Mouse (Mus musculus) spleen, postnatal 10 days (tissue): ENCODE measurements around the gene Smok2a.
"Not testable (repeated sequence)": the region's sequence is repeated elsewhere in the genome, so short reads cannot be mapped to it uniquely, and the experiment has no call there.

Experiments
- DNase-seq, 2 experiments: peaks; one replicate each; pipeline ENCODE4 v3.0.0; 2021 to 2022; ENCODE audit warnings: low spot score in 2 of 2

Gene Smok2a

GRCm38 (mm10) chr17:13220888-13221287, at the start of gene Smok2a:
Smok2a (plus strand) TSS chr17:13221188.
- DNase-seq, result no peak

GRCm38 (mm10) chr17:13173578-13173977, 47.4 kb upstream of the Smok2a start:
- not testable (repeated sequence) for DNase-seq

- DNase-seq, result not testable (repeated sequence)
Observed at GRCm38 (mm10) chr17:13174029-13174428, 47.0 kb upstream of the Smok2a start.

GRCm38 (mm10) chr17:13175609-13176008, 45.4 kb upstream of the Smok2a start:
- not testable (repeated sequence) for DNase-seq

- not testable (repeated sequence) for DNase-seq
Observed at GRCm38 (mm10) chr17:13177796-13178195, 43.2 kb upstream of the Smok2a start.

GRCm38 (mm10) chr17:13179021-13179420, 42.0 kb upstream of the Smok2a start:
- DNase-seq, result not testable (repeated sequence)

- not testable (repeated sequence) for DNase-seq
Observed at GRCm38 (mm10) chr17:13180491-13180890, 40.5 kb upstream of the Smok2a start.

- DNase-seq, result not testable (repeated sequence)
Observed at GRCm38 (mm10) chr17:13182712-13183111, 38.3 kb upstream of the Smok2a start.

GRCm38 (mm10) chr17:13184514-13184913, 36.5 kb upstream of the Smok2a start:
- DNase-seq, result not testable (repeated sequence)

GRCm38 (mm10) chr17:13186541-13186940, 34.4 kb upstream of the Smok2a start:
- not testable (repeated sequence) for DNase-seq

GRCm38 (mm10) chr17:13187621-13188020, 33.4 kb upstream of the Smok2a start:
- not testable (repeated sequence) for DNase-seq

GRCm38 (mm10) chr17:13188846-13189245, 32.1 kb upstream of the Smok2a start:
- DNase-seq, result not testable (repeated sequence)

GRCm38 (mm10) chr17:13190836-13191583, 30.0 kb upstream of the Smok2a start:
- DNase-seq, result not testable (repeated sequence)

- DNase-seq, result not testable (repeated sequence)
Observed at GRCm38 (mm10) chr17:13196486-13196885, 24.5 kb upstream of the Smok2a start.

- DNase-seq, result not testable (repeated sequence)
Observed at GRCm38 (mm10) chr17:13198812-13199211, 22.2 kb upstream of the Smok2a start.

- not testable (repeated sequence) for DNase-seq
Observed at GRCm38 (mm10) chr17:13199880-13200409, 21.0 kb upstream of the Smok2a start.

GRCm38 (mm10) chr17:13201551-13201950, 19.4 kb upstream of the Smok2a start:
- not testable (repeated sequence) for DNase-seq

GRCm38 (mm10) chr17:13202453-13203107, 18.4 kb upstream of the Smok2a start:
- not testable (repeated sequence) for DNase-seq

- DNase-seq, result not testable (repeated sequence)
Observed at GRCm38 (mm10) chr17:13205247-13205646, 15.7 kb upstream of the Smok2a start.

- no peak for DNase-seq
Observed at GRCm38 (mm10) chr17:13206491-13206890, 14.5 kb upstream of the Smok2a start.

- DNase-seq, result not testable (repeated sequence)
Observed at GRCm38 (mm10) chr17:13208460-13208859, 12.5 kb upstream of the Smok2a start.

- no peak for DNase-seq
Observed at GRCm38 (mm10) chr17:13212136-13212850, 8.7 kb upstream of the Smok2a start.
